Mouse (Mus musculus) heart, postnatal 25 days (tissue): ENCODE data around the gene Gm20388. TPM values are rescaled to one million over a fixed set of nuclear protein-coding genes. Genes with fewer than 3 reads are reported as not detected.
A peak's percentile ranks its signal among the peaks of the same experiment; 100 is the strongest.

Source experiments
- DNase-seq: peaks from one replicate; pipeline ENCODE4 v3.0.0; 2022; ENCODE audit warnings: low spot score
- intact Hi-C: fragments of 180-260 bp; cut with DNase I; formaldehyde crosslinking; loops from one replicate; pipeline ENCODE4 v1.15.1; 2025
- total RNA-seq, 2 experiments: library from RNA; stranded (reverse); gene quantifications; 2 replicates each; pipeline ENCODE4 v1.2.3; 2021

Gm20388 gene
- total RNA-seq, 2 experiments from 2014 or later, result 2.7 TPM; not detected in 1

GRCm38 (mm10) chr8:120580336-120581000 is 669.8 kb downstream of the Gm20388 start:
- no peak for DNase-seq
- intact Hi-C loops, result no loop called here

GRCm38 (mm10) chr8:120581329-120581728 is 670.7 kb downstream of the Gm20388 start:
- intact Hi-C loops, result no loop called here
- DNase-seq, result no peak

GRCm38 (mm10) chr8:120581811-120582210 is 671.2 kb downstream of the Gm20388 start:
- DNase-seq, result no peak
- intact Hi-C loops, result no loop called here

DNA sequence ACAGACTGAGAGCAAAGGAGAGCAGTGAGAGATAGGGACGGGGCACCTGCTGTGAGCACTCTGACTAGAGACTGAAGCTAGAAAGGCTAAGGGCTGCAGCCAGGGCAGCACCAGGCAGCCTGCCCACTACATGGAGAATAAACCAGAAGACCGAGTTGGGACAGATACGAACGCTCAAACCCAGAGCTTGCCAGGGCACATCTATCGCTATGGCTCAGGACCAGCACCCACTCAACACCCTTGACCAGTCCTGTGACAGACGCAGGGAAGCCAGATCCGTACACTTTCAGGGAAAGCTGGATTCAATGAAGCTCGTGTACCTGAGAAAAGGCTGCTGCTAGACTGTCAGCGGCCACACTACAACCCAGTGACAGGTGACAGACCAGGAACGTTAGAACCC is 674.9 kb downstream of the Gm20388 start:
- no peak for DNase-seq
- intact Hi-C loops, result no loop called here

DNA sequence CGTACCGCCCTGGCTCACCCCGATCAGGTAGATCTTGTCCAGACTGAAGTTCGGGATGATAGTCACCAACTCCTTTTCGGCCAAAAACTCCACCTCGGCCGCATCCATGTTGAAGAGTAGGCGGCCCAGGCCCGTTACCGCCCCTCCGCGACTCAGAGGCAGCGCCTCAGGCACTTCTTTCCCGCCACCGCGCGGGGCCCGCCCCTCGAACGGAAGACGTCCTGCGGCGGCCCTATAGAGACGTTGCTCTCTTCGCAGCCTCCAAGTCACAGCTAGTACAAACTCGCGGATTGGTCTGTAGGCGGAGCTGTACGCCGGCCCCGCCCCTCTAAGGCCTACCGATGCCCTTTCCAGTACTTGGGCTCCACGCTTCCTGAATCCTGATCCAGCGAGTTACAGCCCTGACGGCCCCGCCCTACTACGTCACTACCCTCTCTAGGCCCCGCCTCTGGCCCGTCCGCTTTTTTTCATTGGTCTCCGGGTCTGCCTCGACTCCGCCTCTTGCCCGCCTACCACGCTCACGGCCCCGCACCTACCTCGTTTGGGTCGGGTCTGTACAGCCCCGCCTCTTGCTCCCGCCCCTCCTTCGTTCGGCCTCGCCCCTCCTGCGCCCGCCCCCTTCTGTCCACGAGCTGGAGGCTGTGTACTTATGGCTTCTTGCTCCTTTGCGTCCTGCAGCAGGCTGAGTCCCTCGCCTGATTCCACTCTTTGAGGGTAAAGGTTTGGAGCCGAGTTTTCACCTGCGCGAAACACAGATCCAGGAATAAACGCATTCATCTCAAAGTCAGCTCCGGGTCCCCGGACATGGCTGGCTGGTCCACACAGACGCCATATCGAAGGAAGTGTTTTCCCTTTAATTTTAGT is 678.5 kb downstream of the Gm20388 start, which contains the start of gene Gins2:
Gene Gins2 (minus strand): TSS at position 397 of the 864 bp plus-strand sequence.
- intact Hi-C loops, result no loop called here
- DNase-seq, result peak; percentile 100

DNA sequence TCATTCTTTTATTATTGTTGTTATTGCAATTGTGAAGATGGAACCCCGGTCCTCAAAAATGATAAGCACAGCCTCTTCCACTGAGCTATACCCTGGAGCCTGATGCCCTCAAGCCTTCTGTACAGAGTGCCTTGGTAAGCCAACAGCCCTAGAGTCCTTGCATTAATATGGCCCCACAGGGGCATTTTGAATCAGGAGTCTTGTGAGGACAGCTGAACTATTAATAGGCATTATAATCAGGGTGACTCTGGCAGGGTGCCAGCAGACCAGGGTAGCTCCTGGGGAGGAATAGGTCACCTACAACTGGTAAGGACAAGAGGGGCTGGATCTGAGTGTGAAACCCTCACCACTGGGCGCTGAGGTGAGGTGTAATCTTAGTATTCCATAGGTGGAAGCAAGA is 679.3 kb downstream of the Gm20388 start:
- DNase-seq, result no peak
- intact Hi-C loops, result no loop called here

DNA sequence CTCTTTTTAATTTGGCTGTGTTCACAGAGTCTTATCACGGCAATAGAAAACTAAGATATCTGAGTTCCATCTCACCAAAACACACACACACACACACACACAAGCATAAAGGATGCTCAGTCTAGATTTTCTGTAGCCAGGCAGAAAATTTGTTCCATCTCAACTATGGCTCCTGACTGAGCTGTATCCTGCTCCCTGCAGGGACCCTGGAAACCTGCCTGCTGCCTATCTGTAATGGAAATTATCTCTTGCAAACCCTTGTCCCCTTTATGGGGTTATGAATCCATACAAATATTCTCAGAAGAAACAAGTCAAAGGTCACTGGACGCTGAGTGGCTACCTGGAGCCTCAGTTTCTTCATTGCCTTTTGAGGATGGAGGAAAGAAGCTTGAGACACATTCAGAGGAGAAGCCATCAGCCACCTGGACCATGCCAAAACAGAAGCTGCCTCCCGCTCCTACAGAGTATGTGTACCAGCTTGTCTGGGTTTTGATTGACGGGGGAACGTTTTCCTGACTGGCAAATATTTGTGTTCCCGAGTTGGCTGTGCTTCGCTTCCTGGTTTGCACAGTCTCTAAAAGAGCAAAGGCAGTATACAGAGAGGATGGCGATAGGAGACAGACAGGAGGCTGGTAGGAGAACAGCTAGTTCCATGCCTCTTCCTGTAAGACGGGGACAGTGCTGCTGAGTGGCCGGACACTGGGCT is 681.1 kb downstream of the Gm20388 start:
- no peak for DNase-seq
- intact Hi-C loops, result no loop called here

DNA sequence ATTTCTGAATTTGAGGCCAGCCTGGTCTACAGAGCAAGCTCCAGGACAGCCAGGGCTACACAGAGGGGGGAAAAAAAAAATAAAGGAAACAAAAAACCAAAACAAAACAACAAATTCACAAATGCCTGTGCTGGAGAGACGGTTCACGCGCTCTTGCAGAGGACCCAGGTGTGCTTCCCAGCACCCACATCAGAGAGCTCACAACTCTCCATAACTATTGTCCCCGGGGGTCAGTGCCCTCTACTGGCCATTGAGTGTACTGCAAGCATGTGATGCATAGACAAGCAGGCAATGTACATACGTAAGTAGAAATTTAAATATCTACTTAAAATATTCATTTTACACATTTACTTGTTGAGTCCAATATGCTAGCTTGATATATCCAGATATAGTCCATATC is 683.9 kb downstream of the Gm20388 start:
- DNase-seq, result no peak
- intact Hi-C loops, result no loop called here

DNA sequence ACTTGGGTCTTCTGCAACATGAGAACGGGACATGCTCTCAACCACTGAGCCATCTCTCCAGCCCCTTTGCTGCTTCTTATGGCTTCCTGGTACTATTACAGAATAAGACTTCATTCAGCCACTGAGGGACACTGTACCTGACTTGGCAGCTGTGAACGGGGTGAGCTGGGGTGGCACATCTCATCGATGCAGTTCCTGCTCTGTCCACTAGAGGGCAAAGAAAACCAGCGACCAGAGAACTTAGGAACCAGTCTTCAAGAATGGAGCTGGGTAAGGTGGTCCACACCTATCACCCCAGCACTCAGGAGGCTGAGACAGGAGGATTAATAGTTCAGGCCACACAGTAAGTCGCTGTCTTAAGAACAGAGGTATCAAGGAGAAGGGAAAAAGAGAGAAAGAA is 685.3 kb downstream of the Gm20388 start:
- DNase-seq, result no peak
- intact Hi-C loops, result loop anchor here (5.0 kb wide), 1 partner anchor 419 kb away; the partner anchor contains the start of gene Fam92b

- intact Hi-C loops, result loop anchor here (5.0 kb wide), 1 partner anchor 421 kb away; the partner anchor contains the start of gene Fam92b
- no peak for DNase-seq
Measured at GRCm38 (mm10) chr8:120598579-120598978, 687.9 kb downstream of the Gm20388 start.

DNA sequence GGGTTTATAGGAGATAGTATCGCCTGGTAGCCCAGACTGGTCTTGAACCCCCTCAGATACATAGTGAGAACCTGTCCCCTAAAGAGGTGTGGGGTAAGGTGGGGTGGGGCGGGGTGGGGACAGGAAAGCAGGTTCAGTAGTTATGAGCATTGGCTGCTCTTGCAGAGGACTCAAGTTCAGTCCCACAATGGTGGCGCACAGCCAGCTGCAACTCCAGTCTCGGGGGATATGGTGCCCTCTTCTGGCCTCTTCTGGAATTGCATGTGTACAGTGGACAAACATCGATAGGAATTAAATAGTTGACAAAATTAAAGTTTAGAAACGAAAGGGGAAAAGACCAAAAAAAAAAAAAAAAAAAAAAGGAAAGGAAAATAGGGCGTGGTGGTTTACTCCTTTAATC is 688.9 kb downstream of the Gm20388 start:
- intact Hi-C loops, result loop anchor here (5.0 kb wide), 1 partner anchor 422 kb away; the partner anchor contains the start of gene Fam92b
- peak; percentile 61 for DNase-seq

DNA sequence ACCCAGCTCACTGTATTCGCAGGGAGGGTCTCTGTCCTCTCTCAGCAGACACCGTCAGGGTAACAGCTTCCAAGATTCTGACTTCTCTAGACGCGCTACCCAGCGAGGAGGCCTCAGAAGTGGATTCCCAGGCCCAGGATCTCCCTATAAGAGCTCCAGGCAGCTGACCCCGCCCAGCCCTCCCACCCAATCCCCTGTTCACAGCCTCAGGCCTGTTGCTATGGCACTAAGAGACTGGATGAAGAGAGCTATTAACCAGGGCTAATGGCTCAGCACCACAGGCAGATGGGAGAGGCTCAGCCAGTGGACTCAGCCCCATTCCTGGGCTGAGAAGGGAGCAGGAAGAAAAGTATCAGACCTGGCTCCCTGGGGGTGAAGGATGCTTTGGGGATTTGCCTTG is 692.0 kb downstream of the Gm20388 start:
- DNase-seq, result no peak
- intact Hi-C loops, result no loop called here

DNA sequence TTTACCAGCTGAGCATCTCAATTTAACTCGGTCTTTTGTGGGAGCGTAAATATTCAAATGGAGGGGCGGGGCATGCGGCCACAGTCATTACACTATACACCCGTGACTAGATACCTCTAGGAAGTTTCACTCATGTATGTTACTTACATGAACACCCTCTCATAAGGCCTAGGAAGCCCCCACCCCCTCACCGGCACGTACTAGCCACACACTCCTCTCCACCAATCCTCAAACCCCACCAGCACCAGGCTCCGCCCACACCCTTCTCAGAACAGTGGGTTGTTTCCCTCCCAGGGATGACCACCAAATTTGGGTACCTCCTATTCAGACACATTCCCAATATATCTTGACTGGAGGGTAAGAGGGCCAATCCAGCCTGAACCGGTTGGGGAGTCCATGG is 696.8 kb downstream of the Gm20388 start:
- no peak for DNase-seq
- intact Hi-C loops, result no loop called here

GRCm38 (mm10) chr8:120607885-120608284 is 697.2 kb downstream of the Gm20388 start:
- DNase-seq, result no peak
- intact Hi-C loops, result no loop called here

GRCm38 (mm10) chr8:120610824-120611223 is 700.2 kb downstream of the Gm20388 start:
- DNase-seq, result no peak
- intact Hi-C loops, result no loop called here

DNA sequence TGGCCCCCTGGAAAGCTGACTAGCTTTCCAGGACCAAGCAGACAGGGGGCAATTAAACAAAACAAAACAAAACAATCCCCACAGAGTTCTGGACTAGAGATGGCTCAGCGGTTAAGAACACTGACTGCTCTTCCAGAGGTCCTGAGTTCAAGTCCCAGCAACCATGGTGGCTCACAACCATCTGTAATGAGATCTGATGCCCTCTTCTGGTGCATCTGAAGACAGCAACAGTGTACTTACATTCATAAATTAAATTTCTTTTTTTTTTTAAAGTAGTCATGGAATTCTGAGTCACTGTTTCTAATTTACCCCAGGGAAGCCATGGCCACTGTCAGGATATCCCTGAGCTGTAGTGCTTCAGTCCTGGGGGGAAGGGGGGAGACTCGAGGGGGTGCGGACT is 703.9 kb downstream of the Gm20388 start:
- no peak for DNase-seq
- intact Hi-C loops, result no loop called here

DNA sequence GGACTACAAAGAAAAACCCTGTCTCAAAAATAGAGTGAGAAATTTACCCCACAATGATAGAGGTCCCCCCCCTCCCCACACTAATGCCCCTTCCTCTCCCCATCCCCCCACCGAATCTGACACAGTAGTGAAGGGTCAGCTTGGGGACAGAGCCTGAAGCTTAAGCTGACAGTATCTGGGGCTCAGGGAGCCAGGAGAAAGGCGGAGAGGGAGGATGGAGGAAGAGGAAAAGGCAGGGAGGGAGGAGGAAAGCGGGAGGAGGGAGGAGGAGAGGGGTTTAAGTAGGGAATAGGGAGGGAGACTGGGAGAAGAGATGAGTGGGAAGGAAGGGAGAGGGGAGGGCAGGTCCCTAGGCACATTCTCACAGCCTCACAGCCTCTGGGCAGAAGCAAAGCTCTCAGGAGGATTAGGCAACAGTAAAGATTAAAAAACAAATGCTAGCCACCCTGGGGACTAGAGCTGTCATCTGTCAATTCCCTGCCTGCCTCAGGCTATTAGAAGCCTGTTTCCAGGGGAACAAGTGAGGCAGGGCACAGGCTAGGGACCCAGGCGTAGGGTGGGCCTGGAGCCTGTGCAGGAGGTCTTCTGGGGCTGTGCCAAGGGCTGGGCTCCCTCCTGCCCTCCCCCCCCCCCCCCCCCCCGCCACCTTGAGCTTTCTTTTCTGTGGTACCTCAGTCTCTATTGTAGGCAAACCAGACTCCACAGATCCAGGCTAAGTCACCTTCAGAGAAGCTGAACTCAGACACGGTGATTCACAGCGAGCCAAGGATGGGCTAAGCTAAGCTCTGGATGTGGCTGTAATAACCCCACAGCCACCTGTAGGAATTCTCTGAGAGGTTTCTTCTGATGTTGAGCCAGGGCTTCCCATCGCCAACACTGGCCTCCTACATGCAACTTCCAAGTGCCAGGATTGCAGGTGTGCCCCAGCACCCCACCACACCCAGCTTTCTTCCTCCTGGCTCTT is 706.3 kb downstream of the Gm20388 start:
- no peak for DNase-seq
- intact Hi-C loops, result no loop called here

GRCm38 (mm10) chr8:120618110-120618509 is 707.5 kb downstream of the Gm20388 start:
- intact Hi-C loops, result loop anchor here (1.0 kb wide), 1 partner anchor 27 kb away; no protein-coding TSS in a partner anchor
- DNase-seq, result no peak
